Mouse (Mus musculus) ES-E14 (cell line): ENCODE results near the gene Tenm3. TPM values are rescaled to one million over a fixed set of nuclear protein-coding genes. Genes with fewer than 3 reads are reported as not detected.

ENCODE experiments used
- DNase-seq: peaks from one replicate; pipeline ENCODE4 v3.0.0-alpha.2; 2013; ENCODE audit warnings: low read depth, low spot score
- H3K27ac ChIP-seq: 2 replicates; pipeline ENCODE4 v1.5.1; 2012; ENCODE audit warnings: low read depth, mild to moderate bottlenecking, low read length, moderate library complexity, mixed read lengths; ENCODE audit not compliant: poor library complexity, insufficient read depth, severe bottlenecking
- H3K36me3 ChIP-seq: 2 replicates; pipeline ENCODE4 v1.6.1; 2012; ENCODE audit warnings: mild to moderate bottlenecking, low read length, moderate library complexity, mixed read lengths; ENCODE audit not compliant: control insufficient read depth, poor library complexity, insufficient read depth, severe bottlenecking
- H3K4me1 ChIP-seq, 2 experiments: fragments of 150-350 bp in 1 of 2; sonication (generic) in 1 of 2; 2 replicates each; pipeline ENCODE4 v1.6.1; 2012; ENCODE audit warnings: low read length in 2 of 2, mild to moderate bottlenecking in 1 of 2, mixed read lengths in 1 of 2; ENCODE audit not compliant: control insufficient read depth in 2 of 2, insufficient read depth in 2 of 2, poor library complexity in 1 of 2
- H3K4me3 ChIP-seq, 2 experiments: fragments of 150-350 bp in 1 of 2; sonication (generic) in 1 of 2; 2 replicates each; pipeline ENCODE4 v1.5.1; 2012; ENCODE audit warnings: low read length in 2 of 2, low read depth in 1 of 2, mild to moderate bottlenecking in 1 of 2, mixed read lengths in 1 of 2; ENCODE audit not compliant: insufficient read depth in 1 of 2, poor library complexity in 1 of 2, severe bottlenecking in 1 of 2
- H3K9ac ChIP-seq: 2 replicates; pipeline ENCODE4 v1.6.1; 2012; ENCODE audit warnings: low read depth, mild to moderate bottlenecking, low read length, mixed read lengths; ENCODE audit not compliant: poor library complexity, insufficient read depth, severe bottlenecking
- H3K9me3 ChIP-seq: fragments of 150-350 bp; sonication (generic); 2 replicates; pipeline ENCODE4 v1.6.1; 2012; ENCODE audit warnings: low read depth, mild to moderate bottlenecking, low read length; ENCODE audit not compliant: control insufficient read depth, insufficient read depth
- CHD2 ChIP-seq: IDR thresholded peaks from 2 replicates; pipeline ENCODE4 v1.6.1; 2014; ENCODE audit warnings: mild to moderate bottlenecking, low read depth, low read length, inconsistent platforms
- HCFC1 ChIP-seq: IDR thresholded peaks from 2 replicates; pipeline ENCODE4 v1.6.1; 2012; ENCODE audit warnings: low read length, inconsistent platforms, borderline replicate concordance; ENCODE audit not compliant: insufficient read depth
- MAFK ChIP-seq: IDR thresholded peaks from 2 replicates; pipeline ENCODE4 v1.6.1; 2014; ENCODE audit warnings: mild to moderate bottlenecking, low read depth, low read length, inconsistent platforms; ENCODE audit not compliant: insufficient read depth
- ZC3H11A ChIP-seq: IDR thresholded peaks from 2 replicates; pipeline ENCODE4 v1.6.1; 2012; ENCODE audit warnings: low read depth, mild to moderate bottlenecking, inconsistent platforms, low read length, borderline replicate concordance
- ZNF384 ChIP-seq: IDR thresholded peaks from 2 replicates; pipeline ENCODE4 v1.6.1; 2012; ENCODE audit warnings: low read depth, low read length, inconsistent platforms
- in situ Hi-C, 2 experiments: fragments of 600-800 bp; cut with MboI; formaldehyde crosslinking; loops; one replicate each; pipeline ENCODE4 v1.15.1; 2025; ENCODE audit warnings: low sequenced_read_pairs in 2 of 2, inconsistent platforms in 1 of 2; ENCODE audit not compliant: unreplicated experiment in 2 of 2
- total RNA-seq: library from RNA; depleted of rRNA; stranded (reverse); fragments of 300-350 nt; gene quantifications from 2 replicates; pipeline ENCODE4 v1.2.3, GENCODE M21; 2012

The Tenm3 gene
- total RNA-seq, 1 experiment: 33.5 TPM

- no peak for DNase-seq
- TF ChIP-seq ZNF384 (no peak), HCFC1 (no peak), ZC3H11A (no peak), MAFK (no peak), CHD2 (no peak)
- Histone ChIP-seq H3K9ac (no peak overlapping the region), H3K4me3 (no peak overlapping the region), H3K4me1 (no peaks in the 10 kb centered on the region), H3K27ac (no peak overlapping the region), H3K9me3 (no peaks in the 10 kb centered on the region), H3K36me3 (no peaks in the 10 kb centered on the region)
- in situ Hi-C loops: no loop called here
Observed at GRCm38 (mm10) chr8:48603165-48603840, 240.4 kb downstream of the Tenm3 start.

- H3K9ac ChIP-seq: no peak overlapping the region
Observed at GRCm38 (mm10) chr8:48601621-48602020, 242.1 kb downstream of the Tenm3 start.

GRCm38 (mm10) chr8:48599028-48599427, 244.7 kb downstream of the Tenm3 start:
- DNase-seq: no peak
- TF ChIP-seq HCFC1 (no peak), MAFK (no peak), CHD2 (no peak), ZC3H11A (no peak), ZNF384 (no peak)

More at GRCm38 (mm10) chr8:48601621-48602020, 242.1 kb downstream of the Tenm3 start:
- no peak overlapping the region for H3K4me3 ChIP-seq
- no peaks in the 10 kb centered on the region for H3K36me3 ChIP-seq
- no peak for TF ChIP-seq MAFK
- no peak for TF ChIP-seq CHD2
- TF ChIP-seq ZC3H11A: no peak
- no peak for TF ChIP-seq ZNF384
- no peak for TF ChIP-seq HCFC1
- no peak for DNase-seq
- in situ Hi-C loops: no loop called here
- H3K4me1 ChIP-seq: no peaks in the 10 kb centered on the region
- H3K9me3 ChIP-seq: no peaks in the 10 kb centered on the region
- H3K27ac ChIP-seq: no peak overlapping the region

GRCm38 (mm10) chr8:48596332-48596731, 247.4 kb downstream of the Tenm3 start:
- in situ Hi-C loops: no loop called here
- no peaks in the 10 kb centered on the region for H3K4me1 ChIP-seq
- TF ChIP-seq CHD2 (no peak), ZNF384 (no peak), ZC3H11A (no peak)
- no peak overlapping the region for H3K9ac ChIP-seq
- H3K9me3 ChIP-seq: no peaks in the 10 kb centered on the region
- H3K4me3 ChIP-seq: no peak overlapping the region
- no peak for DNase-seq
- no peak overlapping the region for H3K27ac ChIP-seq
- no peaks in the 10 kb centered on the region for H3K36me3 ChIP-seq

More at GRCm38 (mm10) chr8:48599028-48599427, 244.7 kb downstream of the Tenm3 start:
- in situ Hi-C loops: no loop called here
- Histone ChIP-seq H3K4me1 (no peaks in the 10 kb centered on the region), H3K9ac (no peak overlapping the region), H3K4me3 (no peak overlapping the region), H3K9me3 (no peaks in the 10 kb centered on the region), H3K27ac (no peak overlapping the region), H3K36me3 (no peaks in the 10 kb centered on the region)

- in situ Hi-C loops: no loop called here
- no peak overlapping the region for H3K27ac ChIP-seq
- TF ChIP-seq MAFK (no peak), HCFC1 (no peak), ZC3H11A (no peak), ZNF384 (no peak)
- H3K4me3 ChIP-seq: no peak overlapping the region
- no peaks in the 10 kb centered on the region for H3K4me1 ChIP-seq
- no peaks in the 10 kb centered on the region for H3K36me3 ChIP-seq
- no peak for DNase-seq
- H3K9ac ChIP-seq: no peak overlapping the region
- no peaks in the 10 kb centered on the region for H3K9me3 ChIP-seq
Observed at GRCm38 (mm10) chr8:48591818-48592217, 251.9 kb downstream of the Tenm3 start.
